Mouse (Mus musculus) fibroblast of lung, adult 2 months (primary cell): ENCODE measurements around the gene Fxn.
"Not testable (repeated sequence)": the region's sequence is repeated elsewhere in the genome, so short reads cannot be mapped to it uniquely, and the experiment has no call there.

Experiments
- DNase-seq: peaks from one replicate; pipeline ENCODE4 v3.0.0-alpha.2; 2011; ENCODE audit warnings: low read depth

Gene Fxn

DNA sequence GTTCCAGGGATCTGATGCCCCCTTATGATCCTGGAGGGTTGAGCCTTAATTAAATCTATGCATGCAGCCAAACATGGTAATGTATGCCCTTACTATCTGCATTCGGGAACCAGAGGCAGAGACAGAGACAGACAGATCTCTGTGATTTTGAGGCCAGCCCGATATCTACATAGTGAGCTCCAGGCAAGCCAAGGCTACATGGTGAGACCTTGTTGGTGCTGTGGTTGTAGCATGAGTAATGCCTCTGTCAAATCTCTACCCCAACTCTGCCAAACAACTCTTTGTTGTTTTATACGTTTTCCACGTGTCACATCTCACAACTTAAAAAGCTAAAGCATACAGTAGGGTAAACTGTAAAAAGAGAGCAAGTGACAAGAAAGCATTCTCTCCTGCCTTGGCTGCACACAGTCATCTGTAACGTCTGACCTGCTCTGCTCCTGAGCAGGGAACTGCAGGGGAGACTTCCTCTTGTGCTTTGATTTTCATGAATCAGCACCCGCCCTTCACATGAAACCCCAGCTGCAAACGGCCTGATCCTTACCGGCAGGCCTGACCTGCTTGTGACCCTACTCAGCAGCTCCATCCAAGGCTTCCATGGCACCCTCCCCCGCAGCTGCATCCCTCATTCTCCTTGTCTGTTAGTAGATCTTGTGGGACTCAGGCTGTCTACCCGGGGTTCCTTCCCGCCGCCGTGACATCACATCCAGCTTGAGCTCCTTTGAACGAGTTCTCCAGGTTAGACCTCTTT, 38.4 kb downstream of the Fxn start:
- DNase-seq, result no peak

DNA sequence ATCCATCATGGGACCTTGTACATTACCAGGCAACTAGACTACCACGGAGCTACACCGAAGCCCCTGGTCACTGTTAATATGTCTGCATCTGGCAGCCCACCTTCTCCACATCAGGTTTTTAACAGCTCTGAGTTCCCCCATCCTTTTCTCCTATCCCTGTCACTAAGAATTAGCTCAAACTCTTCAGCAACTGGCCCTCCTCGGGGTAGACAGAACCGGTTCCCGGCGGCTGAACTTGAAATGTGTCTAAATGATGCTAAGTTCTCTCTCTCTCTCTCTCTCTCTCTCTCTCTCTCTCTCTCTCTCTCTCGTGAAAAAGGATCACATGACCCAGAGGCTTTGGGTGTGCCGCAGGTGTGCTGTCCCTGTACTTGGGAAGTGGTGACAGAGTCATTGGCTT, 39.1 kb downstream of the Fxn start:
- DNase-seq, result no peak

DNA sequence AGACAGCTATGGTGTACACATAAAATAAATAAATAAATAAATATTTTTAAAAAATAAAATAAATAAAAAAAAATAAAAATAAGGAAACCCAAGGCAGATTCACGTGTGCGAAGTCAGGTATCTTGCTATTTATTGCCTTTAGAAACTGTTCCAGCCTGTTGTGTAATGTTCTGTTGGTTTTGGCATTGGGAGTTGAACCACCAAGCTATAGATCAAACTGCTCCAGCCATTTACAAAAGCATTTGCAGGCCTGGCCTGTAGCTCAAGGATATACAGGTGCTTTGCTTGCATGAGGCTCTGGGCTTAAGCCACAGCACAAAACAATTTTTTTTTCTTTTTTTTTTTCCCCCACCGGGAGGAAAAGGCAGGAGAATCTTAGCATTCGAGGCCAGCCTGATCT, 42.4 kb downstream of the Fxn start:
- no peak for DNase-seq

DNA sequence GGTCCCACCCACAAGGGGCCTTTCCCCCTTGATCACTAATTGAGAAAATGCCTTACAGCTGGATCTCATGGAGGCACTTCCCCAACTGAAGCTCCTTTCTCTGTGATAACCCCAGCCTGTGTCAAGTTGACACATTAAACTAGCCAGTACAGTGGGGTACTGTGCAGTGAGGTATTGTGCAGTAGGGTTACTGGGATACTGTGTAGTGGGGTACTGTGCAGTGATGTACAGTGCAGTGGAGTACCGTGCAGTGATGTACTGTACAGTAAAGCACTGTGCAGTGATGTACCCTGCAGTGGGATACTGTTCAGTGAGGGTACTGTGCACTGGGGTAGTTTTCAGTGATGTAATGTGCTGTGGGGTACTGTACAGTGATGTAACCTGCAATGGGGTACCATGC, 48.0 kb downstream of the Fxn start:
- not testable (repeated sequence) for DNase-seq

DNA sequence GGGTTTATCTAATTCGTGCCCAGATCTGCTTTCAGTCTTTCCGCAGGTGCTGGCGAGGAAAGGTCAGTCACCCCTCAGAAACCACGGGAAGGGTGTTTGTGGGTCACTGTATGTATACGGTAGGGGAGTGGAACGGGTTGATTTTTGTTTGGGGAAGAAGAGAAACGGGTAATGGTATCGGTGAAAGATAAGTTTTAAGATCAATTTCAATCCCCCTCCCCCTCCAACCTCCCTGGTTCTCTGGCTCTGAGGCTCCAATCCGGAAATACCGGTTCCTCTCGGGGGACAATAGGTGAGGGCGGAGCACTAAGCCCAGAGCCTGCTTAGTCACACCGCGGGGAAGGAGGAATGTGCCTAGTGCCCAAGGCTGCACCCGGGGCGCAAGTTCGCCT, 55.1 kb downstream of the Fxn start:
- DNase-seq, result no peak

DNA sequence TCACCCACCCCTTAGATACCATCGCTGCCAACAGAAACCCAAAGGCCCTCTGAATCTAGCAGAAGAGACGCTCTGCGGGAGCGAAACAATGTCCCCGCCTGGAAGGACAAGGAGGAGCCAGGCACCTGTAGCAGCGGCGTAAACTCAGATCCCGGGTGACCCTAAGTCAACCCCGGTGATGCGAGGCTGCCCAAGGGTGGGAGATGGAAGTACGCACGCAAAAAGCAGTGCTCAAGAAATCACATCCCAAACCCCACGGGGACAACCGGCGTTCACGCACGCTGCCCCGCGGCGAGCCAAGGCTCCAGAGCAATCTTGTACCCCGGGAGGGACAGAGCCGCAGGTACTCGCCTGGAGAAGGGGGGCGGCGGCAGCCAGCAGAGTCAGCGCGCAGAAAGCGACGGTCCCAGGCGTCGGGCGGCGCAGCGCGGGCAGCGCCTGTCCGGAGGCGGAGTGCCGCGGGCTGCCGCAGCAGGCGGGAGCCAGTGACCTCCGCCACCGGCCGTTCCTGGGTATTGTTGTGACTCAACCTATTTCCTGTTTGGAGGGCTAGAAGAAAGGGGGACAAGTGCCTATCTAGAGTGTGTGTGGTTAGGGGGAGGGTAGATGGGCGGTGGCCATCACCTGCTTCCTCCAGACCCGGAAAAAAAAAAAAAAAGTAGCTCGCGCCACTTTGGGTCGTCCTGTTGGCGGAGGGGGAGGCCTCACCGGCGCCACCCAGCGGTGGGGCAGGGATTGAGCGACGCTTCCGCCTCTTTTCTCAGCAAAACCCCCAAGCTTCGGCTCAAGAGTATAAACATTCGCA, 55.7 kb downstream of the Fxn start, which contains the start of gene Tjp2:
Tjp2 (minus strand) TSS at position 531 of the 805 bp plus-strand sequence.
- DNase-seq, result no peak

- DNase-seq, result no peak
These were observed 56.6 kb downstream of the Fxn start for GRCm38 (mm10) chr19:24223851-24224251.

DNA sequence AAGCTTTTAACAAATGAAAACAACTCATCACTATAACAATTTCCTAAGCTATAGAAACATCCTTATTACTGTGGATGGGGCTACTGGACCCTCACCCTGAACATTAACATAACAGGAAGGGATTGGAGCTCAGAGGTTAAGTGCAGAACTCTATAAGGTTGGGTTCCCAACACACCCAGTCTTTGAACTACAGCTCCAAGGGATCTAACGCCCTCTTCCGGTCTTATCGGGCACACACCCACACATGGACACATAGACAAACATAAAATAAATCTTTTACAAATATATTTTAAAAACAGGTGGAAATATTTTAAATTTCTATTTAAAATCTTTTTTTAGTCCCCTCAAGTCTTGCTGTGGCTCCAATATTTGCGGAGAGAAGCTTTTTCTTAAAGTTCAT, 59.0 kb downstream of the Fxn start:
- DNase-seq, result no peak

DNA sequence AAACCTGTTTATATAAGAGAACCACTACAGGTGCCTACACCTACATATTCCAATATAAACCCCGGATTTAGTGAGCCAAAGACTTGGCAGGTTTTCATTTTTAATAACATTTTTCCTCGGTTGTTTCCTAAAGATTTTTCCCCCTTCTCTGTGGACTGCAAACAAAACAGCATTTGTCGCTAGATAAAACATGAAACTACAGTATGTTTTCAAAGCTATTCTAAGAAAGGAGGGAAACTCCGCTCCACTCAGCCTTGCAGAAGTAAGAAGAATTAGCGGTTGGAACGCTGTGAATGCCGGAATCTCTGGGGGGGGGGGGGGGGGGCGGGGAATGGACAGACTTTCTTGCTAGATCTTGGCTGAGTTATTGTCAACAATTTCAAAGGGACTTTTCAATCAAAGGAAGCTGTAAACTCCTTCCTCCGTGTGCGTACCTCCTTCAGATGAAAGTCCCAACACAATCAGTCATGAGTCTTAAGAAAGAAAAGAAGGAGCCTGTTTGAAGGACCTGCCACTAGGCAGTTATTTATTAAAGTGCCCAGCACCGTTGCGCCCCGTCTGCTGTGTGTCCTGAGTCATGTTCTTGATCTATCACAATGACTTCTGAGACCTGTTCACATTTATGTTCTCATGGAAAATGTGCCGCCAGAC, 59.5 kb downstream of the Fxn start:
- DNase-seq, result no peak

GRCm38 (mm10) chr19:24219011-24219410, 61.4 kb downstream of the Fxn start:
- no peak for DNase-seq

DNA sequence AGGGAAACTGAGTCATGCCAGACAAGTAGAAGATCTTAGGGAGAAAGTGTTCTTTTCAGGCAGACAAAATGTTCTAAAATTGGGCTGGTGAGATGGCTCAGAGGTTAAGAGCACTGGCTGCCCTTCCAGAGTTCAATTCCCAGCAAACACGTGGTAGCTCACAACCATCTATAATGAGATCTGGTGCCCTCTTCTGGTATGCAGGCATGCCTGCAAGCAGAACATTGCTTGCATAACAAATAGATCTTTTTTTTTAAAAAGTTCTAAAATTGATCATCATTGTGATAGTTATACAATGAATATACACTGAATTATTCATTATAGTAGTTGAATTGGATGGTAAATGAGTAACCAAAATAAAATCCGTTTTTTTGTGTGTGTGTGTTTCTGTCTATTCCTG, 62.1 kb downstream of the Fxn start:
- DNase-seq, result no peak

DNA sequence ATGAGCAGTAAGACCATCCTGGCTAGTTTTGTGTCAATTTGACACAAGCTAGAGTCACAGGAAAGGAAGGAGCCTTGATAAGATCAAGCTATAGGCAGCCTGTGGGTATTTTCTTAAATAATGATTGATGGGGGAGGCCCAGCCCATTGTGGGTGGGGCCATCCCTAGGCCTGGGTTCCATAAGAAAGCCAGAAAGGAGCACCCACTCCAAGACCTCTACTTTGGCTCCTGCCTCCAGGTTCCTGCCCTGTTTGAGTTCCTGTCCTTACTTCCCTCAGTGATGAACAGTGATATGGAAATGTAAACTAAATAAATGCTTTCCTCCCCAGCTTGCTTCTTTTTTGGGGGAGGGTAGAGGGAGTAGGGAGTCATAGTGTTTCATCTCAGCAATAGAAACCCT, 62.6 kb downstream of the Fxn start:
- no peak for DNase-seq

DNA sequence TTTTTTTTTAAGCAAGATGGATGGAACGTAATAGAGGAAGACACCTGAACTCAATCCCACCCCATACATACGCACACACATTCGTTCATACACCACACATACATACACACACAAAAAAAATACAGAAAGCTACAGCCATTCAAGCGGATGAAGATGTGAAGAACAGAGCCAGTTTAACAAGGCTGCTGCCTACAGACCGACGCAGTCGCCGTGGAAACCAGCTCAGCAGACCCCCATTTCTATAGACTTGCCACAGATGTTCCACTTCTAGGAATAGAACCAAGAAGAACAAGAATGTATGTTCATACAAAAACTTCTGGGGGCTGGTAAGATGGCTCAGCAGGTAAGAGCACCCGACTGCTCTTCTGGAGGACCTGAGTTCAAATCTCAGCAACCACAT, 63.6 kb downstream of the Fxn start:
- DNase-seq, result no peak

GRCm38 (mm10) chr19:24214939-24215338, 65.5 kb downstream of the Fxn start:
- DNase-seq, result no peak

DNA sequence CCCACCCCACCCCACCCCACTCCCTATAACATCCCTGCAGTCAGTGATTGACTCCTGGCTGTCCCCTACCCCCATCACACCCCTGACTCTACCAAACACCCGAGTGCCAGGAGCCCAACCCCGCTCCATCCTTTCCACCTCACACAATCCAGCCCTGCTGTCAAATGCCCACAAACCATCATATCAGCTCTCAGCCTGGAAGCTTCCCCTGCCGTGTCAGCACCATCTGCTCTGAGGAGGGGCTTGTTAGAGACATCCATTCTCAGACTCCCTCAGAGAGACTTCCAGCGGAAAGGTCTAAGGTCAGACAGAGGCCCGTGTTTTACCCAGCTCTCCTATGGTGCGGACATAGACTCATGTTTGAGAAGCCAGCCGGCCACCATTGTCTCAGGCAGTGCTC, 67.1 kb downstream of the Fxn start:
- DNase-seq, result no peak

DNA sequence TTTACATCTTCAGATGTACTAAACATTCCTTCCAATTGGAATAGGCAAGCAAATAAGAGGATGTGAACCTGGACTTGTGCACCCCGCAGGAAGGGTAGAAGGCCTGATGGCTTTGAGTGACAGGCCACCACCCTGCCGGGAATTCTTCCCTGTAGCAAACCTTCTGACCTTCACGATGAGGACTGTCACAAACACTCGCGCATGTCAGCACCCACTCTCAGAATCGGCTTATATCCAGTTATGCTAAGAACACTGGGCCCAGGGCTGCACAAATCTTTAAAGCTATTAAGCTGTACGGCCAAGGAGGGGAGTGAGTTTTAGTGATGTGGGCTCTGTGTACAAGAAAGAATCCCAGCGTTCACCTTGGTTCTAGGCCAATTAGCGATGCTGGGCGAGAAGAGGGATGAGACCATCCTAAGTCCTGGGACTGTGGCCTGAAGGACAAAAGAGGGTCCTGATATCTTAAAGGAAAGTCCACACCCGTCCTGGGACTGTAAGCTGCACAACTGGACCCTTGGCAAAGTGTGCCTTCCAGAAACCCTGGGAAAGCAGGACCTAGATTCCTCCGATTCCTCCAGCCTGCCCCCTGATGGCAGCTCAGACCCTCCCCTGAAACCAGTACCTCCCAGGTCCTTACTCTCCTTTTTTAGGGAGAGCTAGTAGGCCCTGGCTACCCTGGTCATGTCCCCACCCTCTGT, 67.7 kb downstream of the Fxn start:
- DNase-seq, result no peak
